Mouse (Mus musculus) heart, embryonic 16.5 days (tissue): ENCODE results near the gene Ccr3. TPM values are rescaled to one million over a fixed set of nuclear protein-coding genes. Genes with fewer than 3 reads are reported as not detected.

Experiments
- ATAC-seq: fragments of 200-750 bp; cut with Nextera tagmentation; replicated peaks from 2 replicates; pipeline ENCODE4 v1.8.0; 2017; ENCODE audit warnings: moderate number of reproducible peaks; ENCODE audit not compliant: insufficient read depth, low FRiP score; ENCODE audit errors: extremely low read depth
- H3K27ac ChIP-seq: fragments of 300-500 bp; sonication (generic); 2 replicates; pipeline ENCODE4 v1.5.1; 2014; ENCODE audit warnings: mild to moderate bottlenecking, low read length, control low read depth, moderate library complexity
- H3K27me3 ChIP-seq: fragments of 300-500 bp; sonication (generic); 2 replicates; pipeline ENCODE4 v1.6.1; 2014; ENCODE audit warnings: low read length, mixed read lengths; ENCODE audit not compliant: control insufficient read depth, insufficient read depth
- H3K36me3 ChIP-seq: fragments of 300-500 bp; sonication (generic); 2 replicates; pipeline ENCODE4 v1.6.1; 2014; ENCODE audit not compliant: control insufficient read depth, insufficient read depth
- H3K4me1 ChIP-seq: fragments of 300-500 bp; sonication (generic); 2 replicates; pipeline ENCODE4 v1.6.1; 2014; ENCODE audit warnings: low read length, mixed read lengths; ENCODE audit not compliant: control insufficient read depth, insufficient read depth
- H3K4me2 ChIP-seq: fragments of 300-500 bp; sonication (generic); 2 replicates; pipeline ENCODE4 v1.6.1; 2014; ENCODE audit warnings: low read depth, mild to moderate bottlenecking, control low read depth, low read length
- H3K4me3 ChIP-seq: fragments of 300-500 bp; sonication (generic); 2 replicates; pipeline ENCODE4 v1.5.1; 2014; ENCODE audit warnings: mild to moderate bottlenecking, control low read depth, low read length
- H3K9ac ChIP-seq: fragments of 300-500 bp; sonication (generic); 2 replicates; pipeline ENCODE4 v1.6.1; 2014; ENCODE audit warnings: low read length, control low read depth
- H3K9me3 ChIP-seq: fragments of 300-500 bp; sonication (generic); replicated peaks from 2 replicates; pipeline ENCODE4 v1.6.1; 2016; ENCODE audit warnings: low read length; ENCODE audit not compliant: control insufficient read depth
- WGBS: fragments of 180-500 bp; shearing (Covaris S2); extraction: QIAGEN DNeasy Blood & Tissue Kit; methylation state at CpG from one replicate; pipeline ENCODE4 v1.1.7; 2014; 5-methylcytosine and 5-hydroxymethylcytosine counted together
- polyA plus RNA-seq: library from polyadenylated mRNA; unstranded; fragments of >200 nt; fragmentation: Nextera tagmentation; extraction: Ambion mirVana; gene quantifications from 2 replicates; pipeline ENCODE4 v1.2.1, GENCODE M21; 2015

Ccr3 gene
- polyA plus RNA-seq, 1 experiment from 2014 or later, result 0.12 TPM

- Histone ChIP-seq H3K9ac (no peak overlapping the region), H3K27me3 (no peaks in the 10 kb centered on the region), H3K27ac (no peak overlapping the region), H3K4me2 (no peak overlapping the region), H3K36me3 (no peaks in the 10 kb centered on the region), H3K4me3 (no peak overlapping the region), H3K9me3 (no peaks in the 10 kb centered on the region; the same call in 1 of the 2 replicates), H3K4me1 (peaks cover 4% of the 10 kb centered on the region; the same call in 1 of the 2 replicates)
- WGBS, result 59% methylated on average over 1 of the region's 1 CpGs
- no peak for ATAC-seq
Observed at GRCm38 (mm10) chr9:124033345-124033744, 11.6 kb downstream of the Ccr3 start.

- Histone ChIP-seq H3K4me2 (no peak overlapping the region), H3K27ac (no peak overlapping the region), H3K27me3 (no peaks in the 10 kb centered on the region), H3K36me3 (no peaks in the 10 kb centered on the region), H3K4me1 (peaks cover 4% of the 10 kb centered on the region; the same call in 1 of the 2 replicates), H3K9ac (no peak overlapping the region), H3K9me3 (no peaks in the 10 kb centered on the region; the same call in 1 of the 2 replicates), H3K4me3 (no peak overlapping the region)
- ATAC-seq, result peak; percentile 76
- 10% methylated on average over 4 of the region's 4 CpGs for WGBS
Observed at GRCm38 (mm10) chr9:124037707-124038106, 15.9 kb downstream of the Ccr3 start.

GRCm38 (mm10) chr9:124038158-124038582, 16.4 kb downstream of the Ccr3 start:
- 35% methylated on average over 2 of the region's 2 CpGs for WGBS
- no peaks in the 10 kb centered on the region; the same call in 1 of the 2 replicates for H3K9me3 ChIP-seq
- no peaks in the 10 kb centered on the region for H3K36me3 ChIP-seq
- no peak overlapping the region for H3K9ac ChIP-seq
- no peak overlapping the region for H3K4me2 ChIP-seq
- peaks cover 4% of the 10 kb centered on the region; the same call in 1 of the 2 replicates for H3K4me1 ChIP-seq
- H3K27ac ChIP-seq, result no peak overlapping the region
- ATAC-seq, result no peak
- no peaks in the 10 kb centered on the region for H3K27me3 ChIP-seq
- no peak overlapping the region for H3K4me3 ChIP-seq

- Histone ChIP-seq H3K36me3 (no peaks in the 10 kb centered on the region), H3K4me3 (no peak overlapping the region), H3K4me2 (no peak overlapping the region), H3K4me1 (peaks cover 4% of the 10 kb centered on the region; the same call in 1 of the 2 replicates), H3K27me3 (no peaks in the 10 kb centered on the region), H3K9ac (no peak overlapping the region), H3K27ac (no peak overlapping the region), H3K9me3 (no peaks in the 10 kb centered on the region; the same call in 1 of the 2 replicates)
- no peak for ATAC-seq
- 74% methylated on average over 5 of the region's 5 CpGs for WGBS
Observed at GRCm38 (mm10) chr9:124038949-124039348, 17.2 kb downstream of the Ccr3 start.

GRCm38 (mm10) chr9:124040932-124041331, 19.2 kb downstream of the Ccr3 start:
- no peak for ATAC-seq
- H3K4me1 ChIP-seq, result peaks cover 4% of the 10 kb centered on the region; the same call in 1 of the 2 replicates
- H3K4me3 ChIP-seq, result no peak overlapping the region
- H3K9ac ChIP-seq, result no peak overlapping the region
- H3K4me2 ChIP-seq, result no peak overlapping the region
- H3K9me3 ChIP-seq, result no peaks in the 10 kb centered on the region
- 62% methylated on average over 3 of the region's 3 CpGs for WGBS
- H3K27me3 ChIP-seq, result no peaks in the 10 kb centered on the region
- no peaks in the 10 kb centered on the region for H3K36me3 ChIP-seq
- H3K27ac ChIP-seq, result no peak overlapping the region

GRCm38 (mm10) chr9:124053532-124053931, 31.8 kb downstream of the Ccr3 start:
- Histone ChIP-seq H3K9me3 (no peaks in the 10 kb centered on the region), H3K27me3 (no peaks in the 10 kb centered on the region), H3K27ac (no peak overlapping the region), H3K4me3 (no peak overlapping the region), H3K4me2 (no peak overlapping the region), H3K9ac (no peak overlapping the region), H3K4me1 (no peaks in the 10 kb centered on the region), H3K36me3 (no peaks in the 10 kb centered on the region)
- ATAC-seq, result no peak
- WGBS, result 41% methylated on average over 2 of the region's 2 CpGs

- ATAC-seq, result no peak
- Histone ChIP-seq H3K4me1 (no peaks in the 10 kb centered on the region), H3K9ac (no peak overlapping the region), H3K4me3 (no peak overlapping the region), H3K9me3 (no peaks in the 10 kb centered on the region), H3K27me3 (no peaks in the 10 kb centered on the region), H3K4me2 (no peak overlapping the region), H3K27ac (no peak overlapping the region), H3K36me3 (no peaks in the 10 kb centered on the region)
- WGBS, result 56% methylated on average over 3 of the region's 3 CpGs
Observed at GRCm38 (mm10) chr9:124056158-124056709, 34.5 kb downstream of the Ccr3 start.

- Histone ChIP-seq H3K9ac (no peak overlapping the region), H3K27me3 (no peaks in the 10 kb centered on the region), H3K27ac (no peak overlapping the region), H3K4me2 (no peak overlapping the region), H3K4me1 (no peaks in the 10 kb centered on the region), H3K4me3 (no peak overlapping the region), H3K36me3 (no peaks in the 10 kb centered on the region), H3K9me3 (no peaks in the 10 kb centered on the region)
- 59% methylated on average over 2 of the region's 2 CpGs for WGBS
- ATAC-seq, result no peak
Observed at GRCm38 (mm10) chr9:124059660-124060352, 38.0 kb downstream of the Ccr3 start.
